Mouse (Mus musculus) lung, embryonic 16.5 days (tissue): ENCODE results near the gene Cplx2. TPM values are rescaled to one million over a fixed set of nuclear protein-coding genes. Genes with fewer than 3 reads are reported as not detected.

ENCODE experiments used
- ATAC-seq: fragments of 200-750 bp; cut with Nextera tagmentation; 2 replicates; pipeline ENCODE4 v1.8.0; 2017; ENCODE audit warnings: low read depth, mild to moderate bottlenecking, moderate library complexity
- H3K27ac ChIP-seq: fragments of 300-500 bp; sonication (generic); 2 replicates; pipeline ENCODE4 v1.5.1; 2014; ENCODE audit warnings: mild to moderate bottlenecking, control low read depth, low read length
- H3K27me3 ChIP-seq: fragments of 300-500 bp; sonication (generic); 2 replicates; pipeline ENCODE4 v1.6.1; 2014; ENCODE audit warnings: low read depth, low read length, mixed read lengths; ENCODE audit not compliant: control insufficient read depth, insufficient read depth
- H3K36me3 ChIP-seq: fragments of 300-500 bp; sonication (generic); 2 replicates; pipeline ENCODE4 v1.6.1; 2014; ENCODE audit warnings: low read length; ENCODE audit not compliant: control insufficient read depth, insufficient read depth
- H3K4me1 ChIP-seq: fragments of 300-500 bp; sonication (generic); replicated peaks from 2 replicates; pipeline ENCODE4 v1.6.1; 2014; ENCODE audit warnings: low read length, mixed read lengths; ENCODE audit not compliant: control insufficient read depth, insufficient read depth
- H3K4me2 ChIP-seq: fragments of 300-500 bp; sonication (generic); 2 replicates; pipeline ENCODE4 v1.6.1; 2014; ENCODE audit warnings: low read depth, low read length, control low read depth
- H3K4me3 ChIP-seq: fragments of 300-500 bp; sonication (generic); 2 replicates; pipeline ENCODE4 v1.5.1; 2014; ENCODE audit warnings: mild to moderate bottlenecking, low read length, control low read depth
- H3K9ac ChIP-seq: fragments of 300-500 bp; sonication (generic); 2 replicates; pipeline ENCODE4 v1.6.1; 2014; ENCODE audit warnings: low read length, control low read depth
- H3K9me3 ChIP-seq: fragments of 300-500 bp; sonication (generic); 2 replicates; pipeline ENCODE4 v1.6.1; 2016; ENCODE audit warnings: low read length; ENCODE audit not compliant: control insufficient read depth
- WGBS: fragments of 180-500 bp; shearing (Covaris S2); extraction: QIAGEN DNeasy Blood & Tissue Kit; methylation state at CpG from one replicate; pipeline ENCODE4 v1.1.7; 2014; 5-methylcytosine and 5-hydroxymethylcytosine counted together
- polyA plus RNA-seq: library from polyadenylated mRNA; unstranded; fragments of >200 nt; fragmentation: Nextera tagmentation; extraction: Ambion mirVana; gene quantifications from 2 replicates; pipeline ENCODE4 v1.2.1, GENCODE M21; 2015

Gene Cplx2
- polyA plus RNA-seq, 1 experiment from 2014 or later, result 5.3 TPM

GRCm38 (mm10) chr13:54376736-54377135 is 5.6 kb downstream of the Cplx2 start:
- no peak for ATAC-seq
- Histone ChIP-seq H3K27me3 (peaks cover 3% of the 10 kb centered on the region; the same call in 1 of the 2 replicates), H3K9me3 (no peaks in the 10 kb centered on the region), H3K27ac (no peak overlapping the region), H3K4me2 (no peak overlapping the region), H3K9ac (no peak overlapping the region), H3K4me1 (peaks cover 17% of the 10 kb centered on the region; the same call in 1 of the 2 replicates), H3K36me3 (no peaks in the 10 kb centered on the region), H3K4me3 (no peak overlapping the region)
- 42% methylated on average over 7 of the region's 7 CpGs for WGBS

- WGBS, result 67% methylated on average over 3 of the region's 3 CpGs
- H3K36me3 ChIP-seq, result no peaks in the 10 kb centered on the region
- H3K27ac ChIP-seq, result no peak overlapping the region
- no peak for ATAC-seq
- peaks cover 8% of the 10 kb centered on the region; the same call in 1 of the 2 replicates for H3K4me1 ChIP-seq
- H3K27me3 ChIP-seq, result no peaks in the 10 kb centered on the region
- no peak overlapping the region for H3K4me2 ChIP-seq
- H3K9me3 ChIP-seq, result no peaks in the 10 kb centered on the region
- H3K9ac ChIP-seq, result no peak overlapping the region
- H3K4me3 ChIP-seq, result no peak overlapping the region
Measured at GRCm38 (mm10) chr13:54378051-54378450, 6.9 kb downstream of the Cplx2 start.

- H3K36me3 ChIP-seq, result no peaks in the 10 kb centered on the region
- no peak overlapping the region for H3K4me3 ChIP-seq
- H3K27ac ChIP-seq, result no peak overlapping the region
- H3K27me3 ChIP-seq, result no peaks in the 10 kb centered on the region
- H3K9ac ChIP-seq, result no peak overlapping the region
- no peak for ATAC-seq
- no peaks in the 10 kb centered on the region for H3K9me3 ChIP-seq
- 87% methylated on average over 5 of the region's 5 CpGs for WGBS
- peaks cover 20% of the 10 kb centered on the region for H3K4me1 ChIP-seq
- no peak overlapping the region for H3K4me2 ChIP-seq
Measured at GRCm38 (mm10) chr13:54380421-54380820, 9.3 kb downstream of the Cplx2 start.

- WGBS, result 82% methylated on average over 8 of the region's 8 CpGs
- ATAC-seq, result no peak
- H3K9me3 ChIP-seq, result no peaks in the 10 kb centered on the region
- no peaks in the 10 kb centered on the region for H3K27me3 ChIP-seq
- no peaks in the 10 kb centered on the region for H3K36me3 ChIP-seq
- H3K4me1 ChIP-seq, result peaks cover 18% of the 10 kb centered on the region
- H3K27ac ChIP-seq, result no peak overlapping the region
- no peak overlapping the region for H3K4me2 ChIP-seq
- no peak overlapping the region for H3K4me3 ChIP-seq
- H3K9ac ChIP-seq, result no peak overlapping the region
Measured at GRCm38 (mm10) chr13:54381396-54381795, 10.2 kb downstream of the Cplx2 start.

- H3K4me2 ChIP-seq, result no peak overlapping the region
- WGBS, result 75% methylated on average over 5 of the region's 5 CpGs
Measured at GRCm38 (mm10) chr13:54383531-54383930, 12.4 kb downstream of the Cplx2 start.

GRCm38 (mm10) chr13:54384518-54384917 is 13.4 kb downstream of the Cplx2 start:
- Histone ChIP-seq H3K4me2 (peak overlapping the region; percentile 42), H3K9ac (0 out of 2 replicates have a peak overlapping the region, but pooled peaks have one; percentile 4), H3K27me3 (no peaks in the 10 kb centered on the region), H3K36me3 (no peaks in the 10 kb centered on the region), H3K27ac (no peak overlapping the region), H3K4me1 (peaks cover 14% of the 10 kb centered on the region), H3K9me3 (no peaks in the 10 kb centered on the region), H3K4me3 (peak overlapping the region; percentile 13)
- WGBS, result 19% methylated on average over 5 of the region's 5 CpGs
- peak; percentile 13; the same call in 1 of the 2 replicates for ATAC-seq

More at GRCm38 (mm10) chr13:54383531-54383930, 12.4 kb downstream of the Cplx2 start:
- H3K27me3 ChIP-seq, result no peaks in the 10 kb centered on the region
- ATAC-seq, result no peak
- H3K4me1 ChIP-seq, result peaks cover 14% of the 10 kb centered on the region
- H3K27ac ChIP-seq, result no peak overlapping the region
- no peaks in the 10 kb centered on the region for H3K9me3 ChIP-seq
- H3K9ac ChIP-seq, result no peak overlapping the region
- H3K4me3 ChIP-seq, result no peak overlapping the region
- no peaks in the 10 kb centered on the region for H3K36me3 ChIP-seq

- Histone ChIP-seq H3K4me2 (peak overlapping the region; percentile 42), H3K4me3 (peak overlapping the region; percentile 13)
Measured at GRCm38 (mm10) chr13:54385008-54386004, 14.2 kb downstream of the Cplx2 start.

GRCm38 (mm10) chr13:54389971-54390564 is 18.9 kb downstream of the Cplx2 start:
- no peaks in the 10 kb centered on the region for H3K36me3 ChIP-seq
- peaks cover 15% of the 10 kb centered on the region for H3K4me1 ChIP-seq
- peak; percentile 82 for ATAC-seq
- H3K27ac ChIP-seq, result peak overlapping the region; percentile 34
- no peak overlapping the region for H3K4me3 ChIP-seq
- H3K4me2 ChIP-seq, result no peak overlapping the region
- H3K27me3 ChIP-seq, result no peaks in the 10 kb centered on the region; the same call in 1 of the 2 replicates
- H3K9me3 ChIP-seq, result no peaks in the 10 kb centered on the region
- WGBS, result 25% methylated on average over 8 of the region's 8 CpGs
- H3K9ac ChIP-seq, result no peak overlapping the region

More at GRCm38 (mm10) chr13:54385008-54386004, 14.2 kb downstream of the Cplx2 start:
- 0 out of 2 replicates have a peak overlapping the region, but pooled peaks have one; percentile 4 for H3K9ac ChIP-seq
- no peaks in the 10 kb centered on the region for H3K36me3 ChIP-seq
- H3K27ac ChIP-seq, result no peak overlapping the region
- no peaks in the 10 kb centered on the region for H3K9me3 ChIP-seq
- ATAC-seq, result peak; percentile 32; the same call in 1 of the 2 replicates
- 20% methylated on average over 19 of the region's 19 CpGs for WGBS
- H3K4me1 ChIP-seq, result peaks cover 22% of the 10 kb centered on the region
- H3K27me3 ChIP-seq, result no peaks in the 10 kb centered on the region

GRCm38 (mm10) chr13:54390565-54391013 is 19.4 kb downstream of the Cplx2 start:
- Histone ChIP-seq H3K4me3 (no peak overlapping the region), H3K27ac (peak overlapping the region; percentile 34; the same call in 1 of the 2 replicates), H3K27me3 (no peaks in the 10 kb centered on the region; the same call in 1 of the 2 replicates), H3K4me1 (peaks cover 10% of the 10 kb centered on the region), H3K4me2 (no peak overlapping the region), H3K9ac (no peak overlapping the region), H3K36me3 (no peaks in the 10 kb centered on the region), H3K9me3 (no peaks in the 10 kb centered on the region)
- peak; percentile 16; the same call in 1 of the 2 replicates for ATAC-seq
- WGBS, result 79% methylated on average over 7 of the region's 7 CpGs
